Mouse (Mus musculus) mouse trophoblast stem cell (cell line): ENCODE data around the gene Spred2.
"Not testable (repeated sequence)": the region's sequence is repeated elsewhere in the genome, so short reads cannot be mapped to it uniquely, and the experiment has no call there.

Experiments
- in situ Hi-C, 2 experiments: fragments of 300-500 bp; cut with MseI, MboI; formaldehyde crosslinking; loops; 2 replicates in 1 of 2; 3 replicates in 1 of 2; pipeline ENCODE4 v1.15.1; 2025

Spred2 gene

GRCm38 (mm10) chr11:20052814-20053536 lies 128.8 kb downstream of the Spred2 start:
- in situ Hi-C loops, result no loop called here

DNA sequence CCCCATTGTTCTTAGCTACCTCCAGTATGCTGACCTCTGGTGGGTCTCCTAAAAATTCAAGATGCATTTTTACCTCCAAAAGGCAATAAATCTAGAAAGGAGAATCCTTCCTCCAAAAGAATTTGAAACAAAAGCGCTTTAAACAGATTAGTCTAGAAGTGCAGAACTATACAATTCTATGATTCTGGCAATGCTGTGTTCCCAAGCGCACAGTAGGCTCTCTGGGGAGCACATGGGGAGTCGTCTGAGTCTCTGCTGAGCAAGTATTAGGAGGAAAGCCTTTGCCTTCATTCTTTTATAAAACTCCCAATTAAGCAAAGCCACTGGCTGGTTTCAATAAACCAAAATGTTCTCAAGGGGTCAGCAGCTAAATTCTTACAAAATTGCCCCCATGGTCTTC lies 129.8 kb downstream of the Spred2 start:
- in situ Hi-C loops, result no loop called here

DNA sequence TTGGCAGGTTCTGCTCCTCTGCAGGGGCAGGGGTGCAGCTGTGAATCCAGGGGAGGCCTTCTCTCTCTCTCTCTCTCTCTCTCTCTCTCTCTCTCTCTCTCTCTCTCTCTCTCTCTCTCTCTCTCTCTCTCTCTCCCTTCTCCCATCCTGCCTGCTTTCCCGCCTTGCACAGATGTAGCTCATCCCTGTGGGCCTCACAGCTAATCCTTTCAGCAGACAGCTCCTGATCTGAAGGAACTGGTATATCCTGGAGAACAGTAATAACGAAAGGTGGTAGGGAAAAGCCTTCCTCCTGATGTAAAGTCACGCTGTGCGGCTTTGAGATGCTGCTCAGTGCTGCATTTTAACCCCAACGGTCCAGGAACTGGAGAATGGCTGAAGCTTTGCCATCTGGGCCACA lies 130.4 kb downstream of the Spred2 start:
- in situ Hi-C loops, result loop anchor here in 1 of 2 experiments (5.0 kb wide), 1 partner anchor 232 kb away; no protein-coding TSS in a partner anchor

GRCm38 (mm10) chr11:20056168-20056567 lies 132.0 kb downstream of the Spred2 start:
- in situ Hi-C loops, result loop anchor here in 1 of 2 experiments (5.0 kb wide), 1 partner anchor 234 kb away; no protein-coding TSS in a partner anchor

DNA sequence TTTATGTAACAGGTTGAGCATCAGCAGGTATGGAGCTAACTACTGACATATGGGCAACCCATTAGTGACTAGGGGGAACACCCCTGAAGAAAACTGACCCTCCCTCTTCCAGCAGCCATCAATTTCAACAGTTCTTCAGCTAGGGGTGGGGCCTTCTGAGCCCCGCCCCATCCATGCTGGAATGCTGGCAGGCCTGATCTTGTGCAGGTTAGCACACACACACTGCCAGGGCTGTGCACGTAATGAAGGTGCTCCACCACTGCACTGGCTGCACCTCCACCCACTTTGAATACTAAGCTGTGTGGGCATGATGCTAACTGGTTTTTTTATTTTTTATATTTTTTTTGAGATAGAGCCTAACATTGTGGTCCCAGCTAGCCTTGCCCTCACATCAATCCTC lies 133.3 kb downstream of the Spred2 start:
- in situ Hi-C loops, result loop anchor here in 1 of 2 experiments (5.0 kb wide), 1 partner anchor 235 kb away; no protein-coding TSS in a partner anchor

GRCm38 (mm10) chr11:20059736-20060135 lies 135.6 kb downstream of the Spred2 start:
- in situ Hi-C loops, result loop anchor here in 1 of 2 experiments (5.0 kb wide), 1 partner anchor 237 kb away; no protein-coding TSS in a partner anchor

GRCm38 (mm10) chr11:20062801-20063200 lies 138.6 kb downstream of the Spred2 start:
- in situ Hi-C loops, result not testable (repeated sequence)

GRCm38 (mm10) chr11:20064086-20064485 lies 139.9 kb downstream of the Spred2 start:
- in situ Hi-C loops, result not testable (repeated sequence)

DNA sequence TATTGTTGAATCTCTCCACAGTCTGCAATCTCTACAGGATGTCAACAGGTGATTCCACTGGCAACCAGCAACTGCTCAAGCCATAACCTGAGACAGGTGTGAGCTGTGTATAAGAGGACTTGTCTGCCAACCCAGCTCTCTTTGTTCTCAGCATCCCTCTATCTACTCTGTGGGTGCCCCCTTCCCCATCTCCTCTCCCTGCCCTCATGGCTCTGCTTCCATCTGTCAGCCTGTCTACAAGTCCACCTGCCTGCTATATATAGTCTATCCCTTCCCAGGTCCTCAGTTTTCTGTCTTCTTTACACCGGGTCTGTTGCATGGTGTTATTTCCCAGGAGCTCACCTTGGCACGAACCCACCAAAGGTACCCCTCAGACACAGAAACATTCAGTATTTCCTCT lies 140.8 kb downstream of the Spred2 start:
- in situ Hi-C loops, result no loop called here

- in situ Hi-C loops, result no loop called here
These were observed 141.9 kb downstream of the Spred2 start for GRCm38 (mm10) chr11:20066106-20066505.

- in situ Hi-C loops, result no loop called here
These were observed 143.3 kb downstream of the Spred2 start for GRCm38 (mm10) chr11:20067521-20067920.

GRCm38 (mm10) chr11:20068346-20069004 lies 144.3 kb downstream of the Spred2 start:
- in situ Hi-C loops, result no loop called here

DNA sequence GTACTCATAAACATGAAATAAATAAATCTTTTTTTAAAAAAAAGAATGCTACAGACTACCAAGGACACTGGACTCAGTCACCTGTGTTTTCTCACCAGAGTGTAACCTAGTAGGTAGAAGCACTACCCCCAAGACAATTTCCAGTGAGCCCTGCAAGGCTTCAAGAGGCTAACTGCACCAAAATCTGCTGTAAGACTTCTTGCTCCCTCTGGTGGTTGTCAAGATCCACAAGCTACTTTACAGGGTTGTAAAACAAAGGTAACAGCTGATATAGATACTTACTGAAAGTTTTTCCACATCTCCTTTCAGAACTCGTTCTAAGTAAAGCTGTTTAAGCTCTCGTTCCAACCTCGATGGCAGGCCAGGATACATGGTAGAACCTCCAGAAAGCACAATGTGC lies 148.0 kb downstream of the Spred2 start:
- in situ Hi-C loops, result no loop called here

DNA sequence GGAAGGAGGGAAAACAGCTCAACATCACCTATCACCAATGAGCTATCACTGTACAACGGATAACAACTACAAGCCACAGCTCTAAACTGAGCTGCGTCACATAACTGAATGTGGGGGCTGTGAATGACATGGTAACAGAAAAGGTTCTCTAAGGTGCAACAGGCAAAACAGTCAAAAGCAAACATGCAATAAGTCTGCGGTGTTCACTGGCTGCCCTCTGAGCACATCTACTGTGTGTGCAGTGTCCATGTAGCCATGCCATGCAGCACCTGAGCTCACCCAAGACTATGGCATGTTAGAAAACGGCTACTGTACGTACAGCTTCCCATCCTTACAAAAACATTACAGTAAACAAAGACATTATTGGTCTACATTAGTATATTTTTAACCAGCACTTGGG lies 148.7 kb downstream of the Spred2 start:
- in situ Hi-C loops, result no loop called here
